Mouse (Mus musculus) megakaryocyte-erythroid progenitor cell, adult 5 weeks (primary cell): ENCODE measurements around the gene Vmn2r104. TPM values are rescaled to one million over a fixed set of nuclear protein-coding genes. Genes with fewer than 3 reads are reported as not detected.

Experiments
- polyA plus RNA-seq: library from polyadenylated mRNA; stranded (reverse); fragments of >175 nt; gene quantifications from 2 replicates; pipeline ENCODE4 v1.2.3, GENCODE M21; 2012

Vmn2r104 gene
- not detected in 2 replicates for polyA plus RNA-seq

DNA sequence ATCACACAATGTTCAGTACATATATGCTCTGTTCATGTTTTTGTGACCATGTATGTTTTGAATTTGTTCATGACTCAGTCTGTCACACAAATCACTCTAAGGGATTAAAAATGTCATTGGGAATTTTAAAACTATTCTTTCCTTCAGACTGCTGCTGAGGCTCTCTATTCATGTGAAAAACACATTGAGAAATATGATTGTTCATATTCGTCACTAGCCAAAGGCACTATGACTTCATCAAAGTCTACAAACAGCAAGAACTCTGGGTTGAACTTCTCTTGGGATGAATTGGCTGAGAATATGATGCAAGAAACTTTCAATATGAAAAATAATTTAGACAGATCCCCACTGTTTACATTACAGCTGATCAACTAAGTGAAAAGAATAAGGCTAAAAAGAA lies at the start of gene Vmn2r104:
Vmn2r104 (minus strand) TSS at position 101 of the 400 bp plus-strand sequence.

Other genes with a start within 250 kb of the Vmn2r104 start
- gene Fpr-rs7, start 65.9 kb upstream of the Vmn2r104 start, polyA plus RNA-seq = not detected in 2 replicates
- gene Fpr-rs6, start 134.8 kb upstream of the Vmn2r104 start, polyA plus RNA-seq = not detected in 2 replicates
- gene Vmn2r105, start 186.7 kb upstream of the Vmn2r104 start, polyA plus RNA-seq = not detected in 2 replicates
- gene Vmn2r106, start 237.2 kb upstream of the Vmn2r104 start, polyA plus RNA-seq = 0.01 TPM in 1 of 2 replicates, not detected in the other